Mouse (Mus musculus) forebrain, postnatal 0 days (tissue): ENCODE results near the gene Cradd. TPM values are rescaled to one million over a fixed set of nuclear protein-coding genes. Genes with fewer than 3 reads are reported as not detected.

Experiments used
- ATAC-seq: fragments of 200-750 bp; cut with Nextera tagmentation; 2 replicates; pipeline ENCODE4 v1.8.0; 2017; ENCODE audit warnings: mild to moderate bottlenecking, moderate library complexity
- DNase-seq: peaks from one replicate; pipeline ENCODE4 v3.0.0-alpha.2; 2015
- H3K27ac ChIP-seq: fragments of 300-500 bp; sonication (generic); 2 replicates; pipeline ENCODE4 v1.5.1; 2014; ENCODE audit warnings: low read depth, mild to moderate bottlenecking, antibody characterized with exemption, low read length, moderate library complexity, mixed read lengths
- H3K27me3 ChIP-seq: fragments of 300-500 bp; sonication (generic); 2 replicates; pipeline ENCODE4 v1.6.1; 2014; ENCODE audit warnings: mild to moderate bottlenecking, low read length, mixed read lengths; ENCODE audit not compliant: insufficient read depth
- H3K36me3 ChIP-seq: fragments of 300-500 bp; sonication (generic); 2 replicates; pipeline ENCODE4 v1.6.1; 2014; ENCODE audit warnings: mild to moderate bottlenecking, moderate library complexity; ENCODE audit not compliant: insufficient read depth
- H3K4me1 ChIP-seq: fragments of 300-500 bp; sonication (generic); 2 replicates; pipeline ENCODE4 v1.6.1; 2014; ENCODE audit warnings: antibody characterized with exemption; ENCODE audit not compliant: insufficient read depth
- H3K4me2 ChIP-seq: fragments of 300-500 bp; sonication (generic); 2 replicates; pipeline ENCODE4 v1.6.1; 2014; ENCODE audit warnings: low read depth, mild to moderate bottlenecking, moderate library complexity
- H3K4me3 ChIP-seq: fragments of 300-500 bp; sonication (generic); 2 replicates; pipeline ENCODE4 v1.5.1; 2014; ENCODE audit warnings: low read depth, low read length, mixed read lengths
- H3K9ac ChIP-seq: fragments of 300-500 bp; sonication (generic); 2 replicates; pipeline ENCODE4 v1.6.1; 2014; ENCODE audit warnings: mild to moderate bottlenecking
- H3K9me3 ChIP-seq: fragments of 300-500 bp; sonication (generic); 2 replicates; pipeline ENCODE4 v1.6.1; 2016; ENCODE audit warnings: low read length
- CTCF ChIP-seq: sonication (generic); IDR thresholded peaks from 2 replicates; pipeline ENCODE4 v1.5.1; 2016; ENCODE audit warnings: antibody characterized with exemption, control low read depth, low read depth
- WGBS: fragments of 180-500 bp; shearing (Covaris S2); extraction: QIAGEN DNeasy Blood & Tissue Kit; methylation state at CpG from one replicate; pipeline ENCODE4 v1.1.7; 2014; 5-methylcytosine and 5-hydroxymethylcytosine counted together
- polyA plus RNA-seq: library from polyadenylated mRNA; unstranded; fragments of >200 nt; fragmentation: Nextera tagmentation; extraction: Ambion mirVana; gene quantifications from 2 replicates; pipeline ENCODE4 v1.2.1, GENCODE M21; 2015
- total RNA-seq: library from RNA; depleted of rRNA; stranded (reverse); fragments of >200 nt; gene quantifications from 2 replicates; pipeline ENCODE4 v1.2.3, GENCODE M21; 2014

Gene Cradd
- total and polyA plus RNA-seq, 2 experiments from 2014 or later, result 8.3 to 10.3 TPM

DNA sequence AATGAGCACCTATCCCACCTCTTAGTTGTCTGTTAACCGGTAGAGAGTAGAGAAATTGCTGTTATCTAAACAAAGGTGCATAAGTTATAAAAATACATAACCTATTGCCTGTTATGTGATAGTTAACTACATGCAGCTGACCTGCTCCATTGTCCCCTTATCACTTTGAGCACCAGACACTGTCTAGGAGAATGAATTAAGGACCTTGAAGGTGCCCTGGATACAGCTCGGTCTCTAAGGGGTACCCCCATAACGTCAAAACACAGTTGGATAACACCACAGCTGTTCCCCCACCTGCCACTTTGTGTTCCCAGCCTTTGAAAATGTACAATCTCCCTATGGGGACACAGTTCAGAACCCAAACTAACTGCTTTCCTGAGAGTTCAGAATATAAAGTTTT lies 24.5 kb upstream of the Cradd start:
- Histone ChIP-seq H3K27me3 (no peaks in the 10 kb centered on the region), H3K9me3 (0 out of 2 replicates have a peak, but pooled peaks cover 5% of the 10 kb centered on the region), H3K9ac (no peak overlapping the region), H3K4me2 (no peak overlapping the region), H3K4me1 (no peaks in the 10 kb centered on the region), H3K4me3 (no peak overlapping the region), H3K36me3 (no peaks in the 10 kb centered on the region), H3K27ac (no peak overlapping the region)
- TF ChIP-seq CTCF, result no peak
- DNase-seq (no peak), ATAC-seq (no peak)
- WGBS, result 81% methylated on average over 3 of the region's 3 CpGs

DNA sequence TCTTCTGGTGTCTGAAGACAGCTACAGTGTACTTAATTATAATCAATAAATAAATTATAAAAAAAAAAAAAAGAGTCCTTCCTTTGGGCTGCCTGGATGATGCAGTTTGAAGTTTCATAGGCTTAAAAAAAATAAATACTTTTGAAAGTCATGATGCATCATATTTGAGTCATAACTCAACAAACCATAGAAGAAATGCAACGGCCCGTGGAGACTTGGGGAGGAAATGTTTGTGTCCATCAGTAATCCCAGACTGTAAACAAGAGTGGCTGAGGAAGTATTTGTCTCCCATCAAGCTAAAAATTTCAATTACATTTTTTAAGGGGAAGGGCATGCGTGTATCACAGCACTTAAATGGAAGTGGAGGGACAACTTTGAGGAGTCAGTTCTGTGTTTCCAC lies 23.8 kb upstream of the Cradd start:
- H3K27me3 ChIP-seq, result no peaks in the 10 kb centered on the region
- 0 out of 2 replicates have a peak, but pooled peaks cover 5% of the 10 kb centered on the region for H3K9me3 ChIP-seq
- no peak overlapping the region for H3K27ac ChIP-seq
- H3K4me3 ChIP-seq, result no peak overlapping the region
- H3K4me2 ChIP-seq, result no peak overlapping the region
- WGBS, result 96% methylated on average over 3 of the region's 3 CpGs
- no peak for TF ChIP-seq CTCF
- DNase-seq, result no peak
- ATAC-seq, result no peak
- no peaks in the 10 kb centered on the region for H3K36me3 ChIP-seq
- H3K9ac ChIP-seq, result no peak overlapping the region
- no peaks in the 10 kb centered on the region for H3K4me1 ChIP-seq

DNA sequence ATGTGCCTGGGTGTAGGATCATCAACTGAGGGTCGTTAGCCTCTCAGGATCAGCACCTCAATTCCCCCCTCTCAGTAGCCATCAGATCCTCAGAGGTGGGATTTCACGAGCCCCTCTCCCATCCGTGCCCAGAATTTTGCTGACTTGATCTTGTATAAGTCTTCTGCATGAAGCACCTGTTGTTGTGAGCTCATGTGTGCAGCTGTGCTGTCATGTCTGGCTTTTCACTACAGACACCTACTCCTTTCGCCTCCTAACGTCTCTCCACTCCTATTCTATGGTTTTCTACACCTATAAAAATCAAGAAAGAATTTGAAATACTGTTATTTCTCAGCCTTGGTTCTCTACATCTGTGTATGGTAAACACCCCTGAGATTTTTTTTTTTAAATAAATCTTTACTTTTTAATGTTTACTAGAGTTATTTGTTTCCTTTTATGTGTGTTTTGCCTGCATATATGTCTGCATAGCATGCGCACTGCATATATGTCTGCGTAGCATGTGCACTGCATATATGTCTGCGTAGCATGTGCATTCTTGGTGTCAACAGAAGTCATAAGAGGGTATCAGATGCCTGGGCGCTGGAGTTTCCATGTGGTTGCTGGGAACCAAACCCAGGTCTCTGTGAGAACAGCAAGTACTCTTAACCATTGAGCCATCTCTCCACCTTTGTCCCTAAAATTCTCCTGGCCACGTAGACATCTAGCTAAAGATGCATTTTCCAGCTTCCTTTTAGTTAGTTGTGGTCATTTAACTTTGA lies 19.1 kb upstream of the Cradd start:
- Histone ChIP-seq H3K9me3 (0 out of 2 replicates have a peak, but pooled peaks cover 5% of the 10 kb centered on the region), H3K27me3 (no peaks in the 10 kb centered on the region), H3K36me3 (no peaks in the 10 kb centered on the region), H3K27ac (no peak overlapping the region), H3K4me1 (no peaks in the 10 kb centered on the region), H3K9ac (no peak overlapping the region), H3K4me3 (no peak overlapping the region), H3K4me2 (no peak overlapping the region)
- WGBS, result 88% methylated on average over 10 of the region's 10 CpGs
- no peak for TF ChIP-seq CTCF
- ATAC-seq, result no peak
- DNase-seq, result no peak

DNA sequence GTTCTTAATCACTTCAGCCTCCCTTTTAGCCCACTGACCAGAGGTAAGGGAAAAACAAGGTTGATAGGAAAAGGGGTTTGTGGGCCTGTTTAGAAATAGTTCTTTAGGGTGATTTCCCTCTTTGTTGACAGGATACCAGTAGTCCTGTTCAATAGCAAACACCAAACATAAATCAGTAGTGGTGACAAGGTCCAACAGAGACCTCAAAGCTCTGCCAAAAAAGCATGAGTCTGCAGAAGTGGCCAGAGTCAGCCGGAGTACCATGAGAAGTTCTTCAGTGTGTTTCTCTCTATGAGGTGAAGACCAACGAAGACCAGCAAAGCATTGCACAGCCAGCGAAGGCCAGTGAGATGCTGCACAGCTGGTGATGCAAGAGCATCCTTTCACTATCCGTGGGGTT lies 16.7 kb upstream of the Cradd start:
- no peak for ATAC-seq
- DNase-seq, result no peak
- Histone ChIP-seq H3K4me3 (no peak overlapping the region), H3K9me3 (0 out of 2 replicates have a peak, but pooled peaks cover 5% of the 10 kb centered on the region), H3K9ac (no peak overlapping the region), H3K4me1 (no peaks in the 10 kb centered on the region), H3K4me2 (no peak overlapping the region), H3K27ac (no peak overlapping the region), H3K36me3 (no peaks in the 10 kb centered on the region), H3K27me3 (no peaks in the 10 kb centered on the region)
- no peak for TF ChIP-seq CTCF
- 82% methylated on average over 4 of the region's 4 CpGs for WGBS

GRCm38 (mm10) chr10:95337589-95337988 lies 13.7 kb upstream of the Cradd start:
- ATAC-seq, result no peak
- WGBS, result 73% methylated on average over 5 of the region's 5 CpGs
- DNase-seq, result no peak
- Histone ChIP-seq H3K4me2 (no peak overlapping the region), H3K9me3 (no peaks in the 10 kb centered on the region), H3K9ac (no peak overlapping the region), H3K36me3 (no peaks in the 10 kb centered on the region), H3K27ac (no peak overlapping the region), H3K4me3 (no peak overlapping the region), H3K27me3 (no peaks in the 10 kb centered on the region), H3K4me1 (no peaks in the 10 kb centered on the region)
- no peak for TF ChIP-seq CTCF

DNA sequence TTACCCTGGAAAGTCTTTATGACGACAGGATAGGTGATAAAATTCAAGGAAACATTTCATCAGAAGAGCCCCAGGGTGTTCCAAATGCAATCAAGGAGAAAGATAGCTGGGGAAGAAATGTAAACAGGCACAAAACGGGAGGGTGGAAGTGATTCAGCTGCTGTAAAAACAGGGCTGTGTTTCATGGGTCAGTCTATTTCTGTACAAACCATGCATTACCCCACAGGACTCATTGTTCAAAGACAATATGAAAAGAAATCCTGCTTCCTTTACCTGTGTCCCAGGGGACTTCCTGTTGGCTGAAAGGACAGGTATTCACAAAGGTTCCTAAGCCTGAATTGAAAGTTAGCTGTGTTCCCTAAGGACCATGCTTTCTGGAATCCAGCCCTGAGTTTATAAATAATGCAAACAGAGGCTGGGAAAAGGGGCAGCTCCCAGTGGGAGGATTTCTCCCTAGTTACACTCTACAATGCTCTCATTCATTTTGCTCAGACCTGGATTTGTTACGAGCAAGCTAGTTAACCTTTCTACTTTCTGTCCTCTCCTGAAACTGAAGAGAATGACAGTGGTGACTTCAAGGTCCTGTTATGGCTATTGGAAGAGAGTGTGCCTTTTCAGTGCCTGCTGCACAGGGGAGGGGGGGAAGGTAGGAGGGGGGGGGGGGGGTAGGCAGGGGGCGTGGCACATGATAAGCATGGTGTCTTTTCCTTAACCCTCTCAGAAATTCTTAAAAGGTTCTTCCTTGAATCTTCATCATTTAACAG lies 13.0 kb upstream of the Cradd start:
- DNase-seq, result peak; percentile 8

GRCm38 (mm10) chr10:95334826-95335225 lies 10.9 kb upstream of the Cradd start:
- no peak for ATAC-seq

More for the DNA sequence above, 13.0 kb upstream of the Cradd start:
- WGBS, result 22% methylated on average over 4 of the region's 4 CpGs
- no peak overlapping the region for H3K27ac ChIP-seq
- no peak for TF ChIP-seq CTCF
- no peaks in the 10 kb centered on the region for H3K9me3 ChIP-seq
- H3K4me3 ChIP-seq, result no peak overlapping the region
- no peaks in the 10 kb centered on the region for H3K4me1 ChIP-seq
- H3K27me3 ChIP-seq, result no peaks in the 10 kb centered on the region
- H3K4me2 ChIP-seq, result no peak overlapping the region
- H3K9ac ChIP-seq, result no peak overlapping the region
- H3K36me3 ChIP-seq, result no peaks in the 10 kb centered on the region
- peak; percentile 23; the same call in 1 of the 2 replicates for ATAC-seq

More at GRCm38 (mm10) chr10:95334826-95335225, 10.9 kb upstream of the Cradd start:
- Histone ChIP-seq H3K4me2 (no peak overlapping the region), H3K27me3 (no peaks in the 10 kb centered on the region), H3K36me3 (no peaks in the 10 kb centered on the region), H3K27ac (no peak overlapping the region), H3K4me1 (no peaks in the 10 kb centered on the region), H3K9ac (no peak overlapping the region), H3K9me3 (no peaks in the 10 kb centered on the region), H3K4me3 (no peak overlapping the region)
- no peak for DNase-seq
- TF ChIP-seq CTCF, result no peak
- whole genome bisulfite sequencing, result 78% methylated on average over 1 of the region's 1 CpGs
